Mouse (Mus musculus) intestine, postnatal 0 days (tissue): ENCODE results near the gene Tmem259. TPM values are rescaled to one million over a fixed set of nuclear protein-coding genes. Genes with fewer than 3 reads are reported as not detected.

Source experiments
- ATAC-seq: fragments of 200-750 bp; cut with Nextera tagmentation; 2 replicates; pipeline ENCODE4 v1.8.0; 2017; ENCODE audit warnings: mild to moderate bottlenecking, moderate TSS enrichment, moderate library complexity
- H3K27ac ChIP-seq: fragments of 300-500 bp; sonication (generic); 2 replicates; pipeline ENCODE4 v1.5.1; 2014; ENCODE audit warnings: mild to moderate bottlenecking, low read depth, low read length, moderate library complexity
- H3K27me3 ChIP-seq: fragments of 300-500 bp; sonication (generic); replicated peaks from 2 replicates; pipeline ENCODE4 v1.6.1; 2014; ENCODE audit warnings: low read length, mixed read lengths; ENCODE audit not compliant: control insufficient read depth, insufficient read depth
- H3K36me3 ChIP-seq: fragments of 300-500 bp; sonication (generic); 2 replicates; pipeline ENCODE4 v1.6.1; 2014; ENCODE audit warnings: mild to moderate bottlenecking, moderate library complexity; ENCODE audit not compliant: control insufficient read depth, insufficient read depth
- H3K4me1 ChIP-seq: fragments of 300-500 bp; sonication (generic); replicated peaks from 2 replicates; pipeline ENCODE4 v1.6.1; 2014; ENCODE audit warnings: antibody characterized with exemption, low read length, mixed read lengths; ENCODE audit not compliant: control insufficient read depth, insufficient read depth
- H3K4me2 ChIP-seq: fragments of 300-500 bp; sonication (generic); replicated peaks from 2 replicates; pipeline ENCODE4 v1.6.1; 2014; ENCODE audit warnings: low read depth, mild to moderate bottlenecking, moderate library complexity
- H3K4me3 ChIP-seq: fragments of 300-500 bp; sonication (generic); 2 replicates; pipeline ENCODE4 v1.5.1; 2014; ENCODE audit warnings: low read depth, low read length
- H3K9ac ChIP-seq: fragments of 300-500 bp; sonication (generic); 2 replicates; pipeline ENCODE4 v1.6.1; 2014; ENCODE audit warnings: mild to moderate bottlenecking, low read depth, low read length
- H3K9me3 ChIP-seq: fragments of 300-500 bp; sonication (generic); 2 replicates; pipeline ENCODE4 v1.6.1; 2016; ENCODE audit warnings: mixed run types; ENCODE audit not compliant: control insufficient read depth
- CTCF ChIP-seq: sonication (generic); IDR thresholded peaks from 2 replicates; pipeline ENCODE4 v1.5.1; 2016; ENCODE audit warnings: low read depth, mild to moderate bottlenecking, control low read depth, antibody characterized with exemption, moderate library complexity
- WGBS: fragments of 180-500 bp; shearing (Covaris S2); extraction: QIAGEN DNeasy Blood & Tissue Kit; methylation state at CpG from one replicate; pipeline ENCODE4 v1.1.7; 2014; 5-methylcytosine and 5-hydroxymethylcytosine counted together
- polyA plus RNA-seq: library from polyadenylated mRNA; unstranded; fragments of >200 nt; fragmentation: Nextera tagmentation; extraction: Ambion mirVana; gene quantifications from 2 replicates; pipeline ENCODE4 v1.2.1, GENCODE M21; 2015

The Tmem259 gene
- polyA plus RNA-seq, 1 experiment from 2014 or later, result 24.7 TPM

GRCm38 (mm10) chr10:80025889-80026288, 41.8 kb upstream of the Tmem259 start:
- 0 out of 2 replicates have a peak, but pooled peaks cover 3% of the 10 kb centered on the region for H3K4me1 ChIP-seq
- H3K36me3 ChIP-seq, result no peaks in the 10 kb centered on the region
- H3K9me3 ChIP-seq, result no peaks in the 10 kb centered on the region
- H3K9ac ChIP-seq, result no peak overlapping the region
- TF ChIP-seq CTCF, result no peak
- H3K4me3 ChIP-seq, result no peak overlapping the region
- H3K4me2 ChIP-seq, result no peak overlapping the region
- ATAC-seq, result no peak
- H3K27me3 ChIP-seq, result no peaks in the 10 kb centered on the region
- WGBS, result 53% methylated on average over 12 of the region's 12 CpGs
- no peak overlapping the region for H3K27ac ChIP-seq

DNA sequence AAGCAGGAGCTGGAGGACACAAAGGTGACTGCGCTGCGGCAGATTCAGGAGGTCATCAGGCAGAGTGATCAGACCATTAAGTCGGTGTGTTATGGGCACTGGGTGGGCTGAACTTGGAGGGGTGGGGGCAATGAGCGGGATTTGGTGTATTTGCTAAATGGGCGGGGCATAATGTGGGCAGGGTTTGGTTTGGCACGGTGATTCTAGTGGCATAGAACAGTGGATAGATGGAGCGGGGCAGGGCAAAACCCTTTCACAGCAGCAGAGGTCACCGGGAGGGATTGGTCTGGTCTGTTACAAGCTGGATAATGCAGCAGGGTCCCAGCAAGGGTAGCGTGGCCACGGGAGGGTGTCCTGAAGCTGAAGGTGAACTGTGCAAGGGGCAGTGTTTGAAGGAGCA, 41.3 kb upstream of the Tmem259 start:
- Histone ChIP-seq H3K27me3 (no peaks in the 10 kb centered on the region), H3K36me3 (no peaks in the 10 kb centered on the region), H3K9me3 (no peaks in the 10 kb centered on the region), H3K9ac (no peak overlapping the region), H3K4me1 (0 out of 2 replicates have a peak, but pooled peaks cover 3% of the 10 kb centered on the region), H3K4me3 (no peak overlapping the region), H3K4me2 (no peak overlapping the region), H3K27ac (no peak overlapping the region)
- ATAC-seq, result no peak
- 62% methylated on average over 10 of the region's 10 CpGs for WGBS
- TF ChIP-seq CTCF, result no peak

GRCm38 (mm10) chr10:80025044-80025347, 40.9 kb upstream of the Tmem259 start:
- WGBS, result 47% methylated on average over 4 of the region's 4 CpGs
- no peak for ATAC-seq
- TF ChIP-seq CTCF, result no peak
- Histone ChIP-seq H3K4me1 (0 out of 2 replicates have a peak, but pooled peaks cover 3% of the 10 kb centered on the region), H3K9me3 (no peaks in the 10 kb centered on the region), H3K4me2 (no peak overlapping the region), H3K9ac (no peak overlapping the region), H3K27me3 (no peaks in the 10 kb centered on the region), H3K36me3 (no peaks in the 10 kb centered on the region), H3K27ac (no peak overlapping the region), H3K4me3 (no peak overlapping the region)

DNA sequence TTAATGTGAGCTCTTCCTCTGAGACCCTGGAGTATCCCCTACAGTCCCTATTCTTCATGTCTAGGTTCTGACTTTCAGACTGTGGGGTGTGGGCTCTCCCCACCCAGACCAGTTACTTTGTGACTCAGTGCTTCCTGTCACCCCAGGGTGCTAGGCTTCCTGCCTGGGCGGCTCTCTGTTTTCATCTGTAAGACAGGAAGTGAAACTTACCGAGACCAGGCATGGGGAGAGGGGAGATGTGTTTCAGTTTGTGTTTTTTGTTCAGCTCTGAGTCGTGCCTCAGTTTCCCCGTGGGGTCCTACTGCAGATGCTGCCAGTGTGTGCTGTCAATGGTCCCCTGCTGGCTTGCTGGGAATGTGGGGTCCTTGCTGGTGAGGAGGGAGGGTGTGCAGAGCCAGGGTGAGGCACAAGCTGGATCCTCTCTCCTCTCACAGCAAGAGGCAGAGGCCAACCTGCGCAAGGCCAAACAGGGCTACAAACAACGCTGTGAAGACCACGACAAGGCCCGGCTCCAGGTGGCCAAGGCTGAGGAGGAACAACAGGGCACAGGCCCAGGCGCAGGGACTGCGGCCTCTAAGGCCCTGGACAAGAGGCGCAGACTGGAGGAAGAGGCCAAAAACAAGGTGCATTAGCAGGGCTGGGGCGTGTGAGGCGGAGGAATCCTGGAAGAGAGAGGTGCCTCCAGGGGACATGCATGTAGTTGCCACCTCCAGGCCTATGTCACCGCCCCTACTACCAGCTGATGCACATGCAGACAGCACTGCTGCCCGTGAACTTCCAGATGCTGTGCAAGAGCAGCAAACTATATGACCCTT, 40.3 kb upstream of the Tmem259 start:
- 78% methylated on average over 15 of the region's 15 CpGs for WGBS
- H3K36me3 ChIP-seq, result no peaks in the 10 kb centered on the region
- no peak overlapping the region for H3K27ac ChIP-seq
- H3K4me1 ChIP-seq, result 0 out of 2 replicates have a peak, but pooled peaks cover 3% of the 10 kb centered on the region
- no peak overlapping the region for H3K4me3 ChIP-seq
- no peak overlapping the region for H3K4me2 ChIP-seq
- H3K9ac ChIP-seq, result no peak overlapping the region
- no peaks in the 10 kb centered on the region for H3K9me3 ChIP-seq
- 0 out of 2 replicates have a peak, but pooled peaks cover under 1% of the 10 kb centered on the region for H3K27me3 ChIP-seq
- TF ChIP-seq CTCF, result no peak
- ATAC-seq, result no peak

- no peaks in the 10 kb centered on the region for H3K9me3 ChIP-seq
- H3K36me3 ChIP-seq, result no peaks in the 10 kb centered on the region
- no peak for TF ChIP-seq CTCF
- 0 out of 2 replicates have a peak, but pooled peaks cover 3% of the 10 kb centered on the region for H3K4me1 ChIP-seq
- no peak overlapping the region for H3K9ac ChIP-seq
- WGBS, result 67% methylated on average over 5 of the region's 5 CpGs
- H3K4me3 ChIP-seq, result no peak overlapping the region
- 0 out of 2 replicates have a peak, but pooled peaks cover 3% of the 10 kb centered on the region for H3K27me3 ChIP-seq
- no peak overlapping the region for H3K4me2 ChIP-seq
- ATAC-seq, result no peak
- H3K27ac ChIP-seq, result no peak overlapping the region
Measured at GRCm38 (mm10) chr10:80023758-80024157, 39.6 kb upstream of the Tmem259 start.

DNA sequence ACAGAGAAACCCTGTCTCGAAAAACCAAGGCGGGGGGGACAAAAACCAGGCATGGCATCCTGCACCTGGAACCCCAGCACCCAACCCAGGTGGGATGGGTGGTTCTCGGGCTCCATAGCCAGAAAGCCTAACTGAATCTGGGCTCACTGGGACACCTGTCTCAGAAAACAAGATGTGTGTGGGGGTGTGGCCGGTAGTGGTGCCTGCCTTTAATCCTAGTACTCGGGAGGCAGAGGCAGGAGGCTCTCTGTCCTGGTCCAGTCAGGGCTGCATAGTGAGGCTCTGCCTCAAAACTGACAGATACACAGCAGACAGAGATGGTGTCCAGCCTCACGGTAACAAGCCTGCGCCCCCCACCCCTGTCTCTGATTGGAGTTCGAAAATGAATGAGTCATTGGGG, 38.7 kb upstream of the Tmem259 start:
- Histone ChIP-seq H3K36me3 (no peaks in the 10 kb centered on the region), H3K4me2 (no peak overlapping the region), H3K4me1 (0 out of 2 replicates have a peak, but pooled peaks cover 3% of the 10 kb centered on the region), H3K27ac (no peak overlapping the region), H3K27me3 (0 out of 2 replicates have a peak, but pooled peaks cover 3% of the 10 kb centered on the region), H3K9ac (no peak overlapping the region), H3K9me3 (no peaks in the 10 kb centered on the region), H3K4me3 (no peak overlapping the region)
- no peak for TF ChIP-seq CTCF
- no peak for ATAC-seq
- 94% methylated on average over 8 of the region's 8 CpGs for WGBS
